Mouse (Mus musculus) heart, postnatal 0 days (tissue): ENCODE data around the gene Comtd1. TPM values are rescaled to one million over a fixed set of nuclear protein-coding genes. Genes with fewer than 3 reads are reported as not detected.

ENCODE experiments used
- ATAC-seq: fragments of 200-750 bp; cut with Nextera tagmentation; 2 replicates; pipeline ENCODE4 v1.8.0; 2017; ENCODE audit warnings: low read depth, moderate number of reproducible peaks, moderate library complexity; ENCODE audit not compliant: insufficient read depth
- DNase-seq: peaks from one replicate; pipeline ENCODE4 v3.0.0-alpha.2; 2016; ENCODE audit warnings: low spot score
- H3K27ac ChIP-seq: fragments of 300-500 bp; sonication (generic); 2 replicates; pipeline ENCODE4 v1.5.1; 2014; ENCODE audit warnings: low read depth, mild to moderate bottlenecking
- H3K27me3 ChIP-seq: fragments of 300-500 bp; sonication (generic); 2 replicates; pipeline ENCODE4 v1.6.1; 2014; ENCODE audit warnings: low read length, mixed read lengths; ENCODE audit not compliant: control insufficient read depth, insufficient read depth
- H3K36me3 ChIP-seq: fragments of 300-500 bp; sonication (generic); replicated peaks from 2 replicates; pipeline ENCODE4 v1.6.1; 2014; ENCODE audit warnings: low read length, mixed read lengths; ENCODE audit not compliant: control insufficient read depth, insufficient read depth
- H3K4me1 ChIP-seq: fragments of 300-500 bp; sonication (generic); 2 replicates; pipeline ENCODE4 v1.6.1; 2014; ENCODE audit warnings: antibody characterized with exemption; ENCODE audit not compliant: control insufficient read depth, insufficient read depth
- H3K4me2 ChIP-seq: fragments of 300-500 bp; sonication (generic); 2 replicates; pipeline ENCODE4 v1.6.1; 2014; ENCODE audit warnings: low read depth, mild to moderate bottlenecking, low read length, moderate library complexity
- H3K4me3 ChIP-seq: fragments of 300-500 bp; sonication (generic); 2 replicates; pipeline ENCODE4 v1.5.1; 2014; ENCODE audit warnings: low read depth, low read length
- H3K9ac ChIP-seq: fragments of 300-500 bp; sonication (generic); replicated peaks from 2 replicates; pipeline ENCODE4 v1.6.1; 2014; ENCODE audit warnings: low read depth, low read length, mixed read lengths
- H3K9me3 ChIP-seq: fragments of 300-500 bp; sonication (generic); replicated peaks from 2 replicates; pipeline ENCODE4 v1.6.1; 2016; ENCODE audit warnings: low read length; ENCODE audit not compliant: control insufficient read depth
- CTCF ChIP-seq: IDR thresholded peaks from 2 replicates; pipeline ENCODE4 v1.5.1; 2016; ENCODE audit warnings: antibody characterized with exemption, control low read depth, low read depth
- EP300 ChIP-seq: IDR thresholded peaks from 2 replicates; pipeline ENCODE4 v1.6.1; 2016; ENCODE audit warnings: antibody characterized with exemption, low read depth
- WGBS: fragments of 180-500 bp; shearing (Covaris S2); extraction: QIAGEN DNeasy Blood & Tissue Kit; methylation state at CpG from one replicate; pipeline ENCODE4 v1.1.7; 2014; 5-methylcytosine and 5-hydroxymethylcytosine counted together
- polyA plus RNA-seq: library from polyadenylated mRNA; unstranded; fragments of >200 nt; fragmentation: Nextera tagmentation; extraction: Ambion mirVana; gene quantifications from 2 replicates; pipeline ENCODE4 v1.2.1, GENCODE M21; 2015
- total RNA-seq: library from RNA; depleted of rRNA; stranded (reverse); fragments of >200 nt; gene quantifications from 2 replicates; pipeline ENCODE4 v1.2.3, GENCODE M21; 2014; ENCODE audit warnings: low replicate concordance; rRNA removed

The Comtd1 gene
- total and polyA plus RNA-seq, 2 experiments from 2014 or later, result 27.8 to 53.5 TPM

GRCm38 (mm10) chr14:21800641-21801040 lies 48.1 kb downstream of the Comtd1 start:
- TF ChIP-seq EP300 (no peak), CTCF (no peak)
- Histone ChIP-seq H3K4me2 (no peak overlapping the region), H3K4me3 (no peak overlapping the region), H3K27ac (no peak overlapping the region), H3K9ac (no peak overlapping the region), H3K4me1 (no peaks in the 10 kb centered on the region), H3K9me3 (no peaks in the 10 kb centered on the region), H3K36me3 (peaks cover 3% of the 10 kb centered on the region; the same call in 1 of the 2 replicates), H3K27me3 (no peaks in the 10 kb centered on the region)
- 95% methylated on average over 4 of the region's 4 CpGs for WGBS
- DNase-seq (no peak), ATAC-seq (no peak)

Other genes with a start within 250 kb of the Comtd1 start
- gene Dupd1, start 134.4 kb downstream of the Comtd1 start, total RNA-seq, result not detected in 2 replicates
- 0.15 TPM in 2 replicates for gene Dupd1, start 134.4 kb downstream of the Comtd1 start, polyA plus RNA-seq
- gene Samd8, start 98.4 kb downstream of the Comtd1 start, total RNA-seq, result 17.3 and 20.9 TPM in 2 replicates
- gene Samd8, start 98.4 kb downstream of the Comtd1 start, polyA plus RNA-seq, result 7.3 and 8.3 TPM in 2 replicates
- not detected in 2 replicates for gene Dusp13, start 97.8 kb downstream of the Comtd1 start, total RNA-seq
- gene Dusp13, start 97.8 kb downstream of the Comtd1 start, polyA plus RNA-seq, result not detected in 2 replicates
- gene Vdac2, start 23.7 kb downstream of the Comtd1 start, total RNA-seq, result 619 and 692 TPM in 2 replicates
- 660 and 663 TPM in 2 replicates for gene Vdac2, start 23.7 kb downstream of the Comtd1 start, polyA plus RNA-seq
- 1.8 and 3.5 TPM in 2 replicates for gene Zfp503, start 140.6 kb upstream of the Comtd1 start, total RNA-seq
- 0.61 and 0.84 TPM in 2 replicates for gene Zfp503, start 140.6 kb upstream of the Comtd1 start, polyA plus RNA-seq
- 0.38 TPM in 1 of 2 replicates, not detected in the other for gene Lrmda, start 170.7 kb upstream of the Comtd1 start, total RNA-seq
- gene Lrmda, start 170.7 kb upstream of the Comtd1 start, polyA plus RNA-seq, result 0.54 and 0.82 TPM in 2 replicates